Mouse (Mus musculus): ENCODE measurements at regions not wholly inside any gene's neighbourhood (a gene's known extent, or its start where the extent isn't known, plus 50 kb on each side); places are given as distances from the start of the nearest gene placed in this dataset.
A peak's percentile ranks its signal among the peaks of the same experiment; 100 is the strongest.

DNA sequence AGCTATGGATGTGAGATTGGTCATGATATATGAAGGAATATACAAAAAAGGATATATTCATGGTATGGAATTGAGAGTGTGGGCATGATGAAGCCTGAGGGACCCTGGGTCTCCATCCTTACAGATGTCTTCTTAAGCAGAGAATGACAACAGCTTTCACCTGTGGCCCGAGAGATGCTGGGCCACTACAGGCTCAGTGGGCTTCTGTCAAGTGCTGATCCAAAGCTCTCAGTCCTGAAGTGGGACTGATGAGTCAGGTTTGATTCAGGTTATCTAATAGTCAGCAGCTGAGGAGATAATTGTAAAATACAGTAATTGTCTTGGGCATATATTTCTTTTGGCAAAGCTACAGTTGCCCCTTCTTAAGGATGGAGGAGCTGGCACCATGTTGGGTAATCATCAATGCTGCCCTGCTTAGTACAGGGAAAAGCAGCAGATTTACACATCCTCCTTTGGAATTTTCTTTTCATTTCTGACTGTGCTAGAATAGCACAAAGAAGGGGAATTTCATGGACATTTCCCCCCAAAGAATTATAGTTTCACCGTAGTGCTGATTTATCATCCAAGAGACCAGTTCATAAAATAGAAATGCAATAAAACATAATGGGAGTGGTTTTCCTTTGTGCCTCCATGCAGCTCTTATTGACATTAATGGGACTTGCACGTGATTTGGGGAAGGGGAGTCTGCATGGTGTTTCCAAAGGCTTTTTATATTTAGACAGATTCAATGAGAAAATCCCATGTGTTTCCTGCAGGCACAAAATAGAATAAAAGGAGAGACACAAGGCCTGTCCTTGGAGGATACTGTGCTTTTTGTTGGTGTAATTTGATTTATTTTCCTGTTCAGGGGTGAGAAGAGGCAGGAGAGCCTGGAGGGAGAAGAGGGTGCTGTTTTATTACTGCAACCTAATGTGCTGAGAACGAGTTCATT is 452.6 kb upstream of the Nrsn1 start:
- H3K4me2 ChIP-seq (ENCODE audit: low read depth, low read length) = no peak overlapping the region
- no peaks in the 10 kb centered on the region for H3K4me1 ChIP-seq (replicated peaks; ENCODE audit: control insufficient read depth, insufficient read depth, low read length)
- ATAC-seq (ENCODE audit: low read depth) = no peak
- 59% methylated on average over 4 of the region's 4 CpGs for WGBS
- H3K36me3 ChIP-seq (ENCODE audit: control insufficient read depth, insufficient read depth, low read length) = no peaks in the 10 kb centered on the region
- no peaks in the 10 kb centered on the region for H3K27me3 ChIP-seq (ENCODE audit: control insufficient read depth, insufficient read depth, low read depth, low read length)
- no peak overlapping the region for H3K9ac ChIP-seq (ENCODE audit: low read length)
- no peak overlapping the region for H3K27ac ChIP-seq (ENCODE audit: low read length)
- no peak overlapping the region for H3K4me3 ChIP-seq (ENCODE audit: low read length)
- no peaks in the 10 kb centered on the region for H3K9me3 ChIP-seq (ENCODE audit: control insufficient read depth, low read length)

DNA sequence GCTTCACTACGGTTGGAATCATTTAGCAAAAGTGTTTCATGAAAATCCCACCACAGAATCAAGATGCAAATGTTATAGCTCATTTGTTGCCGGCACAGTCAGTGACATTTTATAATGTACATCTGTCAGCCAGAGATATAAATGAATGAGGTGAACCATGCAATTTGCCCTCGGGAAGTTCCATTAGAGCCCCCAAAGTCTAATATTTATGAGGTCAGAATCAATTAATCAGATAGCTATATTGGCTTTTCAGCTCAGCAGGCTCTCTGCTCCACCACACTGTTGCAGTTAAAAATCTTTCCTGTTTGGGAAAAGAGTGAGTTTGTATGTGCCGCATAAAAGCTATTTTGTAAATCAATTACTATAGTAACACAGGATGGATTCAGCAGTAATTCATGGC is 430.7 kb upstream of the Nrsn1 start:
- Histone ChIP-seq H3K4me1 (replicated peaks; ENCODE audit: control insufficient read depth, insufficient read depth, low read length) (no peaks in the 10 kb centered on the region), H3K9ac (ENCODE audit: low read length) (no peak overlapping the region), H3K27me3 (ENCODE audit: control insufficient read depth, insufficient read depth, low read depth, low read length) (no peaks in the 10 kb centered on the region), H3K36me3 (ENCODE audit: control insufficient read depth, insufficient read depth, low read length) (no peaks in the 10 kb centered on the region), H3K4me2 (ENCODE audit: low read depth, low read length) (no peak overlapping the region), H3K4me3 (ENCODE audit: low read length) (no peak overlapping the region), H3K27ac (ENCODE audit: low read length) (no peak overlapping the region), H3K9me3 (ENCODE audit: control insufficient read depth, low read length) (no peaks in the 10 kb centered on the region)
- 54% methylated on average over 4 of the region's 4 CpGs for WGBS
- ATAC-seq (ENCODE audit: low read depth) = no peak

DNA sequence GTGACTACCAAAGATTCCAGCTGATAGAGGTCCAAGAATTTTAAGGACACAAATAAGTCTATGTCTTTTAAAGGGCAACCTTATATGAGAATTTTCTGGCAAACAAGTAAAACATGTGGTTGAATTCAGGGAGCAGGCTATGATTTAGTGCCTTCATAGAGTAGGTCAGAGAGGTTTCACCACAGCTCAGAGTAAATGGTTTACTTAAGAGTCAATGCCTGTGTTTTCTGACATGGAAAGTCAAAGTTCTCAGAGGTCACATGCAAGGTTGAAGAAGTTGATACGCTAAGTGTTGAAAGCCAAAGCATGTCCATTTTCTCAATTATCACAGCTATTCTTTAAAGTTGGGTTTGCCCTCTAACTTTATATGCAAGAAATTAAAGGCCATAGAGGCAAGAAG is 425.7 kb upstream of the Nrsn1 start:
- H3K4me2 ChIP-seq (ENCODE audit: low read depth, low read length) = no peak overlapping the region
- no peaks in the 10 kb centered on the region for H3K27me3 ChIP-seq (ENCODE audit: control insufficient read depth, insufficient read depth, low read depth, low read length)
- H3K4me1 ChIP-seq (replicated peaks; ENCODE audit: control insufficient read depth, insufficient read depth, low read length) = no peaks in the 10 kb centered on the region
- H3K9ac ChIP-seq (ENCODE audit: low read length) = no peak overlapping the region
- H3K9me3 ChIP-seq (ENCODE audit: control insufficient read depth, low read length) = no peaks in the 10 kb centered on the region
- no peak overlapping the region for H3K4me3 ChIP-seq (ENCODE audit: low read length)
- no peak for ATAC-seq (ENCODE audit: low read depth)
- H3K27ac ChIP-seq (ENCODE audit: low read length) = no peak overlapping the region
- 85% methylated on average over 1 of the region's 1 CpGs for WGBS
- H3K36me3 ChIP-seq (ENCODE audit: control insufficient read depth, insufficient read depth, low read length) = no peaks in the 10 kb centered on the region

DNA sequence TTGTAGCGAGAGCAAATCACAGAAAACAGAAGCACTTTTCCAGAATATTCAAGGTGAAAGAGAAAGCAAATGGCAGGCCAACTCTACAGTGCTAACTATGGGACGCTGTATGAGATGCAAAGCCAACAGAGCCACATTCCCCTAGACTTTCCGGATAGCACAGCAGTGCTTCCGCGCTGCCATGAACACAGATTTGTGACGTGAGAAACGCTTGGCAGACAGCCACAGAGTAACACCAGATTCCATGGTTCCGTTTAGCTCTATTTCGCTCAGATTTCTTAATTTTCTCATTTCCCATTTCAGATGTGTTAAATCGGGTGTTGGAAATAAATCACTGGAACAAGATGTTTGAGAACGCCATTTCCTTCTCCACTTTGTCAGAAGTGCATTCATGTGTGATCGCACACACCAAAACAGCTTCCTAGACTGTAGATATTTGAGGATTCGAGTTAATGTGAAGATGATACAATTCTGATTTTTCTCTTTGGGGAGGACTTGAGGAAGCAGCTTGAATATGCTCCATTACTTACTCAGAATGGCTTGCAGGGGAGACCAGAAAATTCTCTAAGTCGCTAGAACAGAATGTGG is 424.8 kb upstream of the Nrsn1 start:
- Histone ChIP-seq H3K4me3 (ENCODE audit: low read length) (0 out of 2 replicates have a peak overlapping the region, but pooled peaks have one; percentile 6), H3K27ac (ENCODE audit: low read length) (no peak overlapping the region), H3K4me1 (replicated peaks; ENCODE audit: control insufficient read depth, insufficient read depth, low read length) (no peaks in the 10 kb centered on the region), H3K36me3 (ENCODE audit: control insufficient read depth, insufficient read depth, low read length) (no peaks in the 10 kb centered on the region), H3K9me3 (ENCODE audit: control insufficient read depth, low read length) (no peaks in the 10 kb centered on the region), H3K27me3 (ENCODE audit: control insufficient read depth, insufficient read depth, low read depth, low read length) (no peaks in the 10 kb centered on the region), H3K9ac (ENCODE audit: low read length) (no peak overlapping the region), H3K4me2 (ENCODE audit: low read depth, low read length) (no peak overlapping the region; the same call in 1 of the 2 replicates)
- 69% methylated on average over 14 of the region's 14 CpGs for WGBS
- ATAC-seq (ENCODE audit: low read depth) = no peak

DNA sequence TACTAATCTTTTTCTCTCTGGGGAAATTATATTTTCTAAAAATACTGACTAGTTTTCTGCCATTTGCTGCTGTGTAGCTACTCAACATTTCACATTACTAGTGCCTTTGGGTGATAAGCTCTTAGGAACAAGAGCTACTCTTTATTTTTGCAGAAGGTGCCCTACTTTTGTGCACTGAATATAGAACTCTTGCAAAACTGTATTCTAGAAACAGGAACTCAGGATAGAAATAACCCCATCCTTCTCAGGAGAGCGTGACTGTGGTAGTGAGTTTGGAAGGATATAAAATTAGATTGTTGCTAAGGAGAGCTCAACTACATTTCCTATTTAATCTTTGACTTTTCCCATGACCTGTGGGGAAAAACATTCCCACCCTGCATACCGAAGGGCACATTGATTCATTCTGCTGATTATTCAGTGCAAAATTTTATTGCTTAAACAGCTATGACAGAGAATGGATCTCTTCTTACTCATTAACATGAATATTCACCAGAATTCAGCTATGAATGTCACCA is 408.0 kb upstream of the Nrsn1 start:
- H3K4me3 ChIP-seq (ENCODE audit: low read length) = no peak overlapping the region
- H3K27ac ChIP-seq (ENCODE audit: low read length) = no peak overlapping the region
- H3K4me1 ChIP-seq (replicated peaks; ENCODE audit: control insufficient read depth, insufficient read depth, low read length) = no peaks in the 10 kb centered on the region
- H3K9ac ChIP-seq (ENCODE audit: low read length) = no peak overlapping the region
- ATAC-seq (ENCODE audit: low read depth) = no peak
- no peaks in the 10 kb centered on the region for H3K36me3 ChIP-seq (ENCODE audit: control insufficient read depth, insufficient read depth, low read length)
- H3K9me3 ChIP-seq (ENCODE audit: control insufficient read depth, low read length) = no peaks in the 10 kb centered on the region
- no peaks in the 10 kb centered on the region for H3K27me3 ChIP-seq (ENCODE audit: control insufficient read depth, insufficient read depth, low read depth, low read length)
- H3K4me2 ChIP-seq (ENCODE audit: low read depth, low read length) = no peak overlapping the region
- WGBS = 81% methylated on average over 2 of the region's 2 CpGs

DNA sequence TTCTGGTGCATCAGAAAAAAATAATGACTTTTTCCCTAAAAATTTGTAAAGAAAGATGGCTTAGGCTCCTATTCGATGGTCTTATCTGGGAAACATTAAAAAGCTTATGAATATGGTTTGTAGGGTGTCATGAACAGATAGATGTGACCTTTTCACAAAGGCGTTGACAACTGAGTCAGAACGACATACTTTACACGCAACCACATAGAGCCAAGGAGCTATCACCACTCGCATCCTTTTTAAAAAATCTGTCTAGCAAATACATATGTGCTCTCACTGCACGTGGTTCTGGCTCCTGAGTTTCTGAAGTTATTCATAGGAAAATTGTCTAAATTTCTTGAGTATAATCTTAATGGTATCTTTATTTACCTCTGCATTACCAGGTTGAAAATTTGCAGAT is 404.9 kb upstream of the Nrsn1 start:
- no peaks in the 10 kb centered on the region for H3K27me3 ChIP-seq (ENCODE audit: control insufficient read depth, insufficient read depth, low read depth, low read length)
- H3K9me3 ChIP-seq (ENCODE audit: control insufficient read depth, low read length) = no peaks in the 10 kb centered on the region
- no peaks in the 10 kb centered on the region for H3K4me1 ChIP-seq (replicated peaks; ENCODE audit: control insufficient read depth, insufficient read depth, low read length)
- no peak for ATAC-seq (ENCODE audit: low read depth)
- no peak overlapping the region for H3K4me2 ChIP-seq (ENCODE audit: low read depth, low read length)
- no peak overlapping the region for H3K27ac ChIP-seq (ENCODE audit: low read length)
- no peaks in the 10 kb centered on the region for H3K36me3 ChIP-seq (ENCODE audit: control insufficient read depth, insufficient read depth, low read length)
- no peak overlapping the region for H3K9ac ChIP-seq (ENCODE audit: low read length)
- 58% methylated on average over 6 of the region's 6 CpGs for WGBS
- no peak overlapping the region for H3K4me3 ChIP-seq (ENCODE audit: low read length)

DNA sequence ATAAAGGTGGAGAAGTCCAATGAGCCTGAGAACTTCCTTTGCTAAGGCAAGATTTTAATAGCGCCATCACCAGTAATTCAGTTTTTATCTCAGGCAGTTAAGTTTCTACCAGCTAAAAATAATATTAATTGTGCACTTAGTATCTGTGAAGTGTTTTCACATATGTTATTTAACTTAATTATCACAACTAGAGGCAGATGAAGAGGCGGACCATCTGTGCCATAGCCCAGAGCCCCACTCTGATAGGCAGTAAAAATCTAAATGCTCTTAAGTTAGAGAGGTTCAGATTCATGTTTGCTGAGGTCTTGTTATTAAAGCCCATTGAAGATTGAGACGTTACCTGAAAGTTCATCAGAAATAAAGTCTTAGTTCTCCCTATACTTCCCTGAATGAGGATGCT is 395.7 kb upstream of the Nrsn1 start:
- Histone ChIP-seq H3K4me1 (replicated peaks; ENCODE audit: control insufficient read depth, insufficient read depth, low read length) (no peaks in the 10 kb centered on the region), H3K36me3 (ENCODE audit: control insufficient read depth, insufficient read depth, low read length) (no peaks in the 10 kb centered on the region), H3K9ac (ENCODE audit: low read length) (no peak overlapping the region), H3K9me3 (ENCODE audit: control insufficient read depth, low read length) (no peaks in the 10 kb centered on the region), H3K4me2 (ENCODE audit: low read depth, low read length) (no peak overlapping the region), H3K27ac (ENCODE audit: low read length) (no peak overlapping the region), H3K27me3 (ENCODE audit: control insufficient read depth, insufficient read depth, low read depth, low read length) (no peaks in the 10 kb centered on the region), H3K4me3 (ENCODE audit: low read length) (no peak overlapping the region)
- ATAC-seq (ENCODE audit: low read depth) = no peak
- WGBS = 81% methylated on average over 3 of the region's 3 CpGs

DNA sequence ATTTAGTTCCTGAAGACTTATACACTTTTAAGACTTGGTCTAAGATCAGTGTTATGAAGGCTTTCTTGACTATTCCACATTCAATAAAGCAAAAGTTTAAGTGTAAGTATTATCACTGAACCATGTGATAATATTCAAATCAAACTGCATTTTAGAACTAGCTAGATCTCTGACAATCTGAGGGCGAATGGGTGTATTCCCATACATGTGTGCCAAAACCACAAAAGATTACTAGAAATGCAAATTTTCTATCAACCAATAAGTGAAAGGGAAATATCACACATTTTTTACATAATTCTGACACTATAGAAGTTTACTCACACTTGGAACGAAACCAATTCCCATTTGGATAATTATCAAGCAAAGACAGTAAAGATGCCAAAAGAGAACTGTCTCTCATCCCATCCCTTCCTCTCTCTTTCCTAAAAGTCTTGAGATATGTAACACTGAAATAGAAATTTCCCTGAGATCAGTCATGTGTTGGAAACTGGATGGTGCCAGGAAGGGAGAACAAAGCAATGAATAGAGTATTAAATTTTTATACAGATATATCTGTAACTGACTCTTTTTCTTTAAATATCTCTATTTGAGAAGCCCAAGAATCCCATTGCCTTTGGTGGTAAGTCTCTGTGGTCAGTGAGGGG is 394.8 kb upstream of the Nrsn1 start:
- no peaks in the 10 kb centered on the region for H3K27me3 ChIP-seq (ENCODE audit: control insufficient read depth, insufficient read depth, low read depth, low read length)
- no peaks in the 10 kb centered on the region for H3K4me1 ChIP-seq (replicated peaks; ENCODE audit: control insufficient read depth, insufficient read depth, low read length)
- no peak for ATAC-seq (ENCODE audit: low read depth)
- H3K9ac ChIP-seq (ENCODE audit: low read length) = no peak overlapping the region
- no peaks in the 10 kb centered on the region for H3K9me3 ChIP-seq (ENCODE audit: control insufficient read depth, low read length)
- no peak overlapping the region for H3K4me2 ChIP-seq (ENCODE audit: low read depth, low read length)
- 74% methylated on average over 2 of the region's 2 CpGs for WGBS
- H3K4me3 ChIP-seq (ENCODE audit: low read length) = no peak overlapping the region
- no peaks in the 10 kb centered on the region for H3K36me3 ChIP-seq (ENCODE audit: control insufficient read depth, insufficient read depth, low read length)
- H3K27ac ChIP-seq (ENCODE audit: low read length) = no peak overlapping the region

DNA sequence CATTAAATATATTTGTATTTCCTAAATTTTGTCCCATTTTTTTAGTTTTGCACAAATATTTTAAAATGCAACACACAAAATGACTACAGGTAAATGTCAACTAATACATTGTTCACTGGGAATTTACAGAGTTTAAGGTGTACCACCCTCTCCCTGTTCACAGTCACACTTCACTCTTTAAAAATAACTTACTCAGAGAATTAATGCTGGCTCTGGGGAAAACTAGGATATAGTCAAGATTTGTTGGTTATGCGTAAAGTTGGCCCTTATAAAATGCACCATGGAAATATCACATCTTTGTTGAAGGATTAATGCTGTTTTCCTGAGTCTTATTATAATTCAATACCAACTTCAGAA is 378.1 kb upstream of the Nrsn1 start:
- Histone ChIP-seq H3K4me3 (ENCODE audit: low read length) (no peak overlapping the region), H3K4me2 (ENCODE audit: low read depth, low read length) (no peak overlapping the region), H3K9me3 (ENCODE audit: control insufficient read depth, low read length) (no peaks in the 10 kb centered on the region), H3K27ac (ENCODE audit: low read length) (no peak overlapping the region), H3K36me3 (ENCODE audit: control insufficient read depth, insufficient read depth, low read length) (no peaks in the 10 kb centered on the region), H3K4me1 (replicated peaks; ENCODE audit: control insufficient read depth, insufficient read depth, low read length) (no peaks in the 10 kb centered on the region), H3K27me3 (ENCODE audit: control insufficient read depth, insufficient read depth, low read depth, low read length) (no peaks in the 10 kb centered on the region), H3K9ac (ENCODE audit: low read length) (no peak overlapping the region)
- WGBS = 93% methylated on average over 1 of the region's 1 CpGs
- ATAC-seq (ENCODE audit: low read depth) = no peak
